Mouse (Mus musculus): ENCODE measurements around the gene Ugt1a10. TPM values are rescaled to one million over a fixed set of nuclear protein-coding genes. Genes with fewer than 3 reads are reported as not detected.
"Not testable (repeated sequence)": the region's sequence is repeated elsewhere in the genome, so short reads cannot be mapped to it uniquely, and the experiment has no call there.

Gene Ugt1a10
- polyA plus RNA-seq, 1 experiment: 0.16 TPM

GRCm38 (mm10) chr1:88150133-88150532 lies 94.9 kb downstream of the Ugt1a10 start:
- H3K4me3 ChIP-seq (ENCODE audit: control insufficient read depth, insufficient read depth, low read length); H3K27me3 ChIP-seq (ENCODE audit: control insufficient read depth, insufficient read depth, low read length); H3K4me1 ChIP-seq (replicated peaks; ENCODE audit: control insufficient read depth, insufficient read depth, low read length); DNase-seq; H3K36me3 ChIP-seq (ENCODE audit: control insufficient read depth, insufficient read depth, low read length); H3K27ac ChIP-seq (ENCODE audit: control insufficient read depth, insufficient read depth, low read length): not testable (repeated sequence)
- 84% methylated on average over 2 of the region's 2 CpGs for WGBS

DNA sequence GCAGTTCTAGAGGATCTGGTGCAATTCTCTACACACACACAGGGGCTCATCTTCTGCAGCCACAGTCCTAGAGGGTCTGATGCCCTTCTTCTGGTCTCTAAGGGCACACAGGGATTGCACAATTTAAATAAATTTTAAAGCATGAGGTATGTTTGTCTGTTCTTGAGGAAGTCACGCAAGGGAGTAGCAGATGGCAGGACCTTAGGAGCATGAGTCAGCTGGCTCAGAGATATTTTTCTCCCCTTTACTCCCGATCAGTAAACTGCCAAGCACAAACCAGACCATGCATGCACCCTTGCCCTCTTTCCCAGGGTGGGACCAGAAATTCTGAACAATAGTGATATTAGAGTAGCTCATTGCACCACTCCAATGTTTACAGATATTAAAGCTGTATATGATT lies 103.2 kb downstream of the Ugt1a10 start:
- no peaks in the 10 kb centered on the region for H3K27me3 ChIP-seq (ENCODE audit: control insufficient read depth, insufficient read depth, low read length)
- no peaks in the 10 kb centered on the region for H3K36me3 ChIP-seq (ENCODE audit: control insufficient read depth, insufficient read depth, low read length)
- TF ChIP-seq POLR2A (IDR thresholded peaks at IDR 0.05; ENCODE audit: control insufficient read depth, extremely low read depth, insufficient read depth, low read length, poor library complexity): no peak
- H3K4me1 ChIP-seq (replicated peaks; ENCODE audit: control insufficient read depth, insufficient read depth, low read length): no peaks in the 10 kb centered on the region; the same call in 1 of the 2 replicates
- 59% methylated on average over 2 of the region's 2 CpGs for WGBS
- no peak for DNase-seq
- no peak overlapping the region for H3K4me3 ChIP-seq (ENCODE audit: control insufficient read depth, insufficient read depth, low read length)
- no peak overlapping the region for H3K27ac ChIP-seq (ENCODE audit: control insufficient read depth, insufficient read depth, low read length)

DNA sequence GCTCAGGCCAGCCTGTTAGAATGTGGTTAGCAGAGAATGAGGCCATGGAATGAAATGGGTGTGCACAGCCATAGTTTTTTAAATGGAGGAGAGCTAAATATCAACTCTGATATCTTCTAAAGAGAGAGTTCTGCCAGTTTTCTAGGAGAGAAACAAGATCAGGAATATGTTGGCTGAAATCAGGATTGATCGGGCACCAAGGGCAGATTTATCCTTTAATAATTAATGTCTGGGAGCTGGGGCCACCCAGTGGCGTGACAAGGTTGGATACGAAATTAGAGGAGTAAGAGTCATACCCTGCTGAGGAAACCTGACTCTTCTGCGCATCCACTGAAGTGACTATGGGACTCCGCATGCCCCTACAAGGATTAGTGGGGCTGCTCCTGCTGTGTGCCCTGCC lies 110.5 kb downstream of the Ugt1a10 start, which contains the start of gene Ugt1a5:
Gene Ugt1a5 (plus strand): TSS at position 302 of the 400 bp plus-strand sequence.
- whole genome bisulfite sequencing: 95% methylated on average over 5 of the region's 5 CpGs
- no peak within 1 kb of the TSS for H3K27ac ChIP-seq (ENCODE audit: control insufficient read depth, insufficient read depth, low read length)

GRCm38 (mm10) chr1:88172190-88172589 lies 117.0 kb downstream of the Ugt1a10 start:
- H3K4me1 ChIP-seq (replicated peaks; ENCODE audit: control insufficient read depth, insufficient read depth, low read length); H3K36me3 ChIP-seq (ENCODE audit: control insufficient read depth, insufficient read depth, low read length); H3K27ac ChIP-seq (ENCODE audit: control insufficient read depth, insufficient read depth, low read length); DNase-seq; H3K27me3 ChIP-seq (ENCODE audit: control insufficient read depth, insufficient read depth, low read length); H3K4me3 ChIP-seq (ENCODE audit: control insufficient read depth, insufficient read depth, low read length): not testable (repeated sequence)
- 88% methylated on average over 7 of the region's 7 CpGs for WGBS

More for the DNA sequence above, 110.5 kb downstream of the Ugt1a10 start, which contains the start of gene Ugt1a5:
- Histone ChIP-seq H3K36me3 (ENCODE audit: control insufficient read depth, insufficient read depth, low read length) (no peaks in the 10 kb centered on the region), H3K4me1 (replicated peaks; ENCODE audit: control insufficient read depth, insufficient read depth, low read length) (no peaks in the 10 kb centered on the region), H3K4me3 (ENCODE audit: control insufficient read depth, insufficient read depth, low read length) (no peak within 1 kb of the TSS), H3K27me3 (ENCODE audit: control insufficient read depth, insufficient read depth, low read length) (no peaks in the 10 kb centered on the region)
- TF ChIP-seq POLR2A (IDR thresholded peaks at IDR 0.05; ENCODE audit: control insufficient read depth, extremely low read depth, insufficient read depth, low read length, poor library complexity): no peak
- no peak for TF ChIP-seq CTCF (IDR thresholded peaks at IDR 0.05; ENCODE audit: borderline replicate concordance, control insufficient read depth, extremely low read depth, insufficient read depth, low read length, poor library complexity)
- no peak for DNase-seq

GRCm38 (mm10) chr1:88179657-88180056 lies 124.5 kb downstream of the Ugt1a10 start:
- Histone ChIP-seq H3K4me1 (replicated peaks; ENCODE audit: control insufficient read depth, insufficient read depth, low read length) (no peaks in the 10 kb centered on the region), H3K27ac (ENCODE audit: control insufficient read depth, insufficient read depth, low read length) (no peak overlapping the region), H3K27me3 (ENCODE audit: control insufficient read depth, insufficient read depth, low read length) (no peaks in the 10 kb centered on the region), H3K36me3 (ENCODE audit: control insufficient read depth, insufficient read depth, low read length) (no peaks in the 10 kb centered on the region), H3K4me3 (ENCODE audit: control insufficient read depth, insufficient read depth, low read length) (no peak overlapping the region)
- no peak for DNase-seq
- WGBS: 92% methylated on average over 1 of the region's 1 CpGs
- no peak for TF ChIP-seq CTCF (IDR thresholded peaks at IDR 0.05; ENCODE audit: borderline replicate concordance, control insufficient read depth, extremely low read depth, insufficient read depth, low read length, poor library complexity)
- TF ChIP-seq POLR2A (IDR thresholded peaks at IDR 0.05; ENCODE audit: control insufficient read depth, extremely low read depth, insufficient read depth, low read length, poor library complexity): no peak

DNA sequence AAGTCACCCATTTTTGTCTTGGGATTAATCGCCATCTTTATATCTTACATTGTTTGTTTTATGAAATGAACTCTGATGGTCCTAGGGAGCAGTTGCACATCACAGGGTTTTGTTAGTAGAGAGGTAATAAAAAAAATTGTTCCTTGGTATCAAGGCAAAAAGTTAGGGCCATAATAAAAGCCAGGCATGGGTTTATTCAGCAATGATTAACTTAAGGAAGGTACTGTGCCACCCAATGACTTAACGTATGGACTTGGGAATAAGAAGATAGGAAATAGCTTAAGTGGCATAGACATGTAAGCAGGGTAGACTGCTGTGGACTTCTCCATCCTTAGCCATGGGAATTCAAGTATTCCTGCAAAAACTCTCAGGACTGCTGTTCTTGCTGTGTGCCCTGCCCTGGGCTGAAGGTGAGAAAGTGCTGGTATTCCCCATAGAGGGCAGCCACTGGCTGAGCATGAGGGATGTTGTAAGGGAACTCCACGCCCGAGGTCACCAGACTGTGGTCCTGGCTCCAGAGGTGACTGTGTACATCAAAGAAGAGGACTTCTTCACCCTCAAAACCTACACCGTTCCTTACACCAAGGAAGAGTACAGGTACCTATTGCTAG lies 131.2 kb downstream of the Ugt1a10 start:
- no peak overlapping the region for H3K27ac ChIP-seq (ENCODE audit: control insufficient read depth, insufficient read depth, low read length)
- no peak for TF ChIP-seq POLR2A (IDR thresholded peaks at IDR 0.05; ENCODE audit: control insufficient read depth, extremely low read depth, insufficient read depth, low read length, poor library complexity)
- 98% methylated on average over 5 of the region's 5 CpGs for WGBS
- no peak overlapping the region for H3K4me3 ChIP-seq (ENCODE audit: control insufficient read depth, insufficient read depth, low read length)
- no peaks in the 10 kb centered on the region for H3K36me3 ChIP-seq (ENCODE audit: control insufficient read depth, insufficient read depth, low read length)
- no peaks in the 10 kb centered on the region for H3K27me3 ChIP-seq (ENCODE audit: control insufficient read depth, insufficient read depth, low read length)
- DNase-seq: no peak
- no peaks in the 10 kb centered on the region for H3K4me1 ChIP-seq (replicated peaks; ENCODE audit: control insufficient read depth, insufficient read depth, low read length)

DNA sequence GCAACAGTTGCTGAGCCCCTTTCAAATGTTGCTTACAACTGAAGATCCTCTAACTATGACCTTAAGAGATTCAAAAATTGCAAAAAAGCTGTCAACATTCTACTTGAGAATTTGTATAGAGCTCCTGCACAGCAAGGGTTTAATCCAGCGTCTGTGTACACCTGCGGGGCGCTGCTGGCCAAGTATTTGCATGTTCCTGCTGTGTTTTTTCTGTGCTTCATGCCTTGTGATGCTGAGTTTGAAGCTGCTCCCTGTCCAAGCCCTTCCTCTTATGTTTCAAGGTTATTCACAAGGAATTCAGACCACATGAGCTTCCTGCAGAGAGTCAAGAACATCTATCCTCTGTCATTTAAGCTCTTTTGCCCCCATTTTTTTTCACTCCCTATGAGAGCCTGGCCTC lies 136.9 kb downstream of the Ugt1a10 start:
- no peak overlapping the region for H3K4me3 ChIP-seq (ENCODE audit: control insufficient read depth, insufficient read depth, low read length)
- DNase-seq: no peak
- TF ChIP-seq CTCF (IDR thresholded peaks at IDR 0.05; ENCODE audit: borderline replicate concordance, control insufficient read depth, extremely low read depth, insufficient read depth, low read length, poor library complexity) (no peak), POLR2A (IDR thresholded peaks at IDR 0.05; ENCODE audit: control insufficient read depth, extremely low read depth, insufficient read depth, low read length, poor library complexity) (no peak)
- H3K36me3 ChIP-seq (ENCODE audit: control insufficient read depth, insufficient read depth, low read length): no peaks in the 10 kb centered on the region
- no peaks in the 10 kb centered on the region for H3K4me1 ChIP-seq (replicated peaks; ENCODE audit: control insufficient read depth, insufficient read depth, low read length)
- 89% methylated on average over 3 of the region's 3 CpGs for WGBS
- no peaks in the 10 kb centered on the region for H3K27me3 ChIP-seq (ENCODE audit: control insufficient read depth, insufficient read depth, low read length)
- H3K27ac ChIP-seq (ENCODE audit: control insufficient read depth, insufficient read depth, low read length): no peak overlapping the region
